Mouse (Mus musculus): ENCODE measurements around the gene D8Ertd738e. TPM values are rescaled to one million over a fixed set of nuclear protein-coding genes. Genes with fewer than 3 reads are reported as not detected.

The D8Ertd738e gene
- polyA plus RNA-seq (2012; fragmentation: generic; extraction: Trizol): 100 to 1,000 TPM; 269 to 302 TPM

DNA sequence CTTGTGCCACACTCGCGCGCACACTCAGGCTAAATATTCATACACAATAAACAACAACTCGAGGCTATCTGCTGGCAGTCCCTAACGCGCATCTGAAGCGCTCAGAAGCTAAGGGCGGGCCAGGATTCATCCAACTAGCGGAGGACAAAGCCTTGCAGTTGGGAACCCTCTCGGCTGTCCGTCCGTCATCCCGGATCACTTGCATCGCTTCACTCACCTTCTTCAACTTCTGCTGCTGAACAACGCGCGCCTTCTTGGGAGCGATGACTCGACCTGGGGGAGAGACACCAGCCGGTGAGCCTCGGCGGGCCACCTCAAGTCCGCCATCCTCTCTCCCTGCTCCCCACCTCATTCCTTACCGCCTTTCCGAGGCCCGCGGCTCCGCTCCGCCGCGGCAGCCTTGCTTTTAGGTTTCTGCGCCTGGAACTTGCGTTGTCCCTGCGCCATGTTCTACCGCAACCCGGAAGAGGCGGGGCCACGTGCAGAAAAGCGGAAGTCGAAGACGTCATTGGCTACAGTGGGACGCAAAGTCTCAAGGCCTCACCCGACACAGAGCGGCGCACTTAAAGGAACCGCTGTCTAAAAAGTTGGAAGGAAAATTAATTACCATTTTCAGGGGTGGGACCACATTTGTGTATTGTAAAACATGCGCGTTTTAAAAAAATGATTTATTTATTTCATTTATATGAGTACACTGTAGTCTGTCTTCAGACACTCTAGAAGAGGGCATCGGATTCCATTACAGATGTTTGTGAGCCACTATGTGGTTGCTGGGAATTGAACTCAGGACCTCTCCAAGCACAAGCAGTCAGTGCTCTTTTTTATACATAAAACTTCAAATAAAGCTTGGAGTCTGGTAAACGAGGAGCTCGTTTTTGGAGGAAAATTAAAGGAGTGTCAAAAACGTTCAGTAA lies at the start of gene D8Ertd738e:
Gene D8Ertd738e, minus strand, starts transcription at position 463 of the 914 bp plus-strand sequence.

DNA sequence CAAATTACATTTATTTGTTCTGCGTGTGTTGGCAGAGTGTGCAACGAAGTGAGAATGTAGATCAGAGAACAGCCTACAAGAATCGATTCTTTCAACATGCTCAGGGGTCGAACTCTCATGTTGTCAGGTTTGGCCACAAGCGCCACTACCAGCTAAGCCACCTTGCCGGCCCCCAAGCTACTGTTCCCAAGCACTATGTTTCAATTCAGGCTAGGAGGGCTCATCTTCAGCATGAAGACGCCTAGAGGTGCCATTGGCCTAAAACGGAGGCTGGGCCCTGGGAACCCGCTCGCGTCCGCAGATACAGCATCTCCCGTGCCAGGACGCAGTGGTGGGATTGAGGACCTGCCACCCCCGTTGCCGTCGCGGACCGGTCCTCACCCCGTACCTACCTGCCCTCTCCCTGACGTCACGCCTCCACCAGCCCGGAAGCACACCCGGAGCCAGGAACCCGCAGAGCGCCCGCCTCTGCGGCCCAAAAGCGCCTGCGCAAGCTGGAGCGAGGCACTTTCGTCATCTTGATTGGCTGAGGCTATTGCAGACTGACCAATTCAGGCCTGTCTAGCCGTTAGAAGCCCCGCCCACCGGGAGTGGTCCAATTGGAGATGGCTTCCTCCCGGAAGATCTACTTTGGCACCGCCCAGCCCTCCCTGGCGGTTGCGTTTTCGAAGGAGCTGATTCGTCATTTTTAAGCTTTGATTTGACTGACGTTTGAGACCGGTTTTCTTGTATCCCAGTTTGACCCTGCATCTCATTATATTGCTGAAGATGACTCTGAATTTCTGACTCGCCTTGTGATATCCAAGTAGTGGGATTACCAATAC lies 20.6 kb upstream of the D8Ertd738e start, which contains the start of gene Ccdc130:
Gene Ccdc130, minus strand, starts transcription at position 431 of the 824 bp plus-strand sequence.

DNA sequence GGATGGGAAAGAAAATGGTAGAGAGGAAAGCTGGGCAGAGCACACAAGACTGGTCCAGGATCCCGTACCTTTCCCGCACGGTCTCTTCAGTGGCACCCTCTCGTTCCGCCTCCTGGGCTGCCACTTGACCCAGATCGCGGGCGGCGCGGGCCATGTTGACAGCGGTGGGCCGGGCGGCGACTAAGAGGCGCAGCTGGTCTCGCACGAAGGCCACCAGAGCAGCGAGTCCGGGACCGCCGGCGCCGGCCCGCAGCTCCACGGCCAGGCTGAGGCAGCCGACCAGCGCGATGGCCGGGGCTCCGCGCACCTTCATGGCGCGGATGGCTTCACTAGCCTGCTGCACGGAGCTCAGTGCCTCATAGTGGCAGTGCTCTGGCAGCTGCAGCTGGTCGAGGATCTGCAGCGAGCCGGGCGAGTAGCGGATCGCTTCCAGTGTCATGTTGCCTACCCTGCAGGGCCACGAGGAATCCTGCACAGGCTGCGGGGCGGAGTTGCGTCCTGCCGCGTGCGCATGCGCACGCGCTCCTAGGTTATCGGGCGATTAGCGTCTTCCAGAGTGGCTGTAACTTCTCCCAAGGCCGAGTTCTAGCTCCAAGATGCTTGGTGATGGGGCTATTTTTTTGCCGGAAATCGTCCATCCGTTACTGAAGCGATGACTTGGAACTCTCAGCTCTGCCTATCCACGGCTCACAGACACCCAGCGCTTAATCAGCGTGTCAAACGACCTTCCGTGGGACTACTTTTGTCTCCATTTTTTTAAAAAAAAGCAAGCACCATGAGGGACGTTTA lies 7.5 kb upstream of the D8Ertd738e start, which contains the start of gene Mri1:
Gene Mri1, minus strand, starts transcription at position 505 of the 789 bp plus-strand sequence.

DNA sequence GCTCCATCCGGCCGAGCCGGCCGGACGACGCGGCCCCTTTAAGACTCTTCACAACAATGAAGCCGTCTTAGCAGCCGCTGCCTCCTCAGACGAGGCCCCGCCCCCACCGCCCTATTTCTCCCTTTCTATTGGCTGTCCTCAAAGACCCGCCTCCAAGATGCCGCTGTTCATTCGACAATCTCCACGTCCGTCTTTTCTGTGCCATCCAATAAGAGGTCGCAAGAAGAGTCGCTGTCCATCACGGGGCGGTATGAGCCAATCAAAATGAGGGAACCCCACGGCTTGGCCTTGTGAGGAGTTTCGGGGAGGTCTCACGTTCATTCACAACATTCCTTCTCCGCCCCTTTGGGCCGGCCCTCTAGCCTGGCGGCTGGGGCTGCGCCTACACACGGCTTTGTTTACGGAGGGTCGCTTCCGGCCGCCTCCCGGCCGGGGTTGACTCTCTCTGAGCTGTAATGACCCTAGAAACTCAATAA lies 12.5 kb downstream of the D8Ertd738e start, which contains the start of gene Zswim4:
Gene Zswim4, minus strand, starts transcription at position 58 of the 476 bp plus-strand sequence.

Other genes with a start within 250 kb of the D8Ertd738e start
- under 1 TPM; 0.08 to 0.60 TPM for gene 1700067K01Rik, start 248.2 kb downstream of the D8Ertd738e start, polyA plus RNA-seq (2012; fragmentation: generic; extraction: Trizol)
- 1 to 10 TPM in 1 of 2 experiments, under 1 TPM in 1; 0.66 to 3.2 TPM for gene 2210011C24Rik, start 237.5 kb downstream of the D8Ertd738e start, polyA plus RNA-seq (2012; fragmentation: generic; extraction: Trizol)
- under 1 TPM; 0.08 to 0.14 TPM for gene Palm3, start 228.2 kb downstream of the D8Ertd738e start, polyA plus RNA-seq (2012; fragmentation: generic; extraction: Trizol)
- gene Il27ra, start 207.1 kb downstream of the D8Ertd738e start, polyA plus RNA-seq (2012; fragmentation: generic; extraction: Trizol): under 1 TPM in 1 of 2 experiments, not detected in 1; 0.01 TPM
- gene Rln3, start 204.7 kb downstream of the D8Ertd738e start, polyA plus RNA-seq (2012; fragmentation: generic; extraction: Trizol): not detected
- 1 to 10 TPM in 1 of 2 experiments, under 1 TPM in 1; 0.18 to 1.1 TPM for gene Gm10643, start 184.6 kb downstream of the D8Ertd738e start, polyA plus RNA-seq (2012; fragmentation: generic; extraction: Trizol)
- gene Rfx1, start 182.9 kb downstream of the D8Ertd738e start, polyA plus RNA-seq (2012; fragmentation: generic; extraction: Trizol): 10 to 100 TPM in 1 of 2 experiments, 1 to 10 TPM in 1; 5.9 to 13.7 TPM
- 10 to 100 TPM; 25.8 to 33.2 TPM for gene Dcaf15, start 145.0 kb downstream of the D8Ertd738e start, polyA plus RNA-seq (2012; fragmentation: generic; extraction: Trizol)
- 10 to 100 TPM in 1 of 2 experiments, 1 to 10 TPM in 1; 5.4 to 12.8 TPM for gene Podnl1, start 123.7 kb downstream of the D8Ertd738e start, polyA plus RNA-seq (2012; fragmentation: generic; extraction: Trizol)
- gene Cc2d1a, start 101.8 kb downstream of the D8Ertd738e start, polyA plus RNA-seq (2012; fragmentation: generic; extraction: Trizol): 10 to 100 TPM; 37.0 to 44.8 TPM
- 1 to 10 TPM in 1 of 2 experiments, under 1 TPM in 1; 0.60 to 1.3 TPM for gene 4930432K21Rik, start 101.7 kb downstream of the D8Ertd738e start, polyA plus RNA-seq (2012; fragmentation: generic; extraction: Trizol)
- gene Nanos3, start 64.5 kb downstream of the D8Ertd738e start, polyA plus RNA-seq (2012; fragmentation: generic; extraction: Trizol): 1 to 10 TPM; 1.2 to 2.4 TPM
- 1 to 10 TPM; 3.2 to 8.1 TPM for gene Zswim4, start 12.7 kb downstream of the D8Ertd738e start, polyA plus RNA-seq (2012; fragmentation: generic; extraction: Trizol)
- gene Mri1, start 7.6 kb upstream of the D8Ertd738e start, polyA plus RNA-seq (2012; fragmentation: generic; extraction: Trizol): 10 to 100 TPM; 12.3 to 34.7 TPM
- gene Ccdc130, start 20.7 kb upstream of the D8Ertd738e start, polyA plus RNA-seq (2012; fragmentation: generic; extraction: Trizol): 10 to 100 TPM in 1 of 2 experiments, 1 to 10 TPM in 1; 4.9 to 18.8 TPM
- gene Cacna1a, start 138.7 kb upstream of the D8Ertd738e start, polyA plus RNA-seq (2012; fragmentation: generic; extraction: Trizol): 10 to 100 TPM in 1 of 2 experiments, 1 to 10 TPM in 1; 3.8 to 11.3 TPM

Measured in C3H10T1/2 (cell line).